Mouse (Mus musculus) Patski (cell line): ENCODE measurements at regions not wholly inside any gene's neighbourhood (a gene's known extent, or its start where the extent isn't known, plus 50 kb on each side); places are given as distances from the start of the nearest gene placed in this dataset.

ENCODE experiments used
- ATAC-seq: fragments of 100-300 bp; one replicate; pipeline ENCODE4 v1.8.0; 2021
- CTCF ChIA-PET: fragments of 350-600 bp; sonication (Branson Sonifier 250); formaldehyde crosslinking; loops from one replicate; lab custom pipeline; 2022; ENCODE audit warnings: inconsistent platforms; lab: Charles Lee
- POLR2A ChIA-PET: fragments of 350-600 bp; sonication (Branson Sonifier 250); formaldehyde crosslinking; loops from one replicate; lab custom pipeline; 2022; ENCODE audit warnings: antibody characterized with exemption, inconsistent platforms; lab: Charles Lee
- DNase-seq: peaks from one replicate; pipeline ENCODE4 v3.0.0-alpha.2; 2011; ENCODE audit warnings: low read depth, low spot score
- H3K27me3 ChIP-seq: fragments of 371-371 bp; one replicate; pipeline ENCODE4 v1.5.1; 2021
- CTCF ChIP-seq: fragments of 100-300 bp; IDR thresholded peaks from one replicate; pipeline ENCODE4 v1.5.1; 2021
- in situ Hi-C: fragments of 300-500 bp; cut with MboI; formaldehyde crosslinking; loops from 3 replicates; pipeline ENCODE4 v1.11.1; 2018; ENCODE audit warnings: low pct_unique_long_range_greater_than_20kb, mixed read lengths

DNA sequence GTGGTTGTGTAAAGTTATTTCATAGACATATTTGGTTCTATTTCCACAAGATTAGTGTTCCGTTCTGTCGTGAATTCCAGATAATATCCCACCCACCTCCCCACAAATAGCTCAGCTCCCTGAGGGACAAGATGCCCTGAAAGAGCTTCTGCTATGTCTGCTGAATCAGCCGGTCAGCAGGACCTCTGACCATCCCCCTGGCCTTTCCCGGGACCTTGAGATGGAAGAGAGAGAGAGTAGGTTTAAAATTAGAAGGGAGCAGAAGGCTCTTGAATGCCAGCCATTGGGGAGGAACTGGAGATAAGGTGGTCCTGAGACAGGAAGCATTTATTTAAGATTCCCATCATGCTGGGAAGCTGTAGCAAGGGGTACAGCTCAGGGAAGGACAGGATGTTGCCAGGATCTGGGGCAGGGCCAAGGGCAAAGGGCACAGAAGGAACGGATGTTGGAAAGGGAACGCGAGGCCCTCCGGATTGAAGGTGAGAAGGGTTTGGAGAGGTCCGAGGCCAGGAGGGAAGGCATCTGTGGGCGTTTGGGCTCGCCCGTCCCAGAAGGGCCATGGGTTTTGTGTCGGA lies 344.7 kb upstream of the Tbx3 start:
- ATAC-seq: no peak

DNA sequence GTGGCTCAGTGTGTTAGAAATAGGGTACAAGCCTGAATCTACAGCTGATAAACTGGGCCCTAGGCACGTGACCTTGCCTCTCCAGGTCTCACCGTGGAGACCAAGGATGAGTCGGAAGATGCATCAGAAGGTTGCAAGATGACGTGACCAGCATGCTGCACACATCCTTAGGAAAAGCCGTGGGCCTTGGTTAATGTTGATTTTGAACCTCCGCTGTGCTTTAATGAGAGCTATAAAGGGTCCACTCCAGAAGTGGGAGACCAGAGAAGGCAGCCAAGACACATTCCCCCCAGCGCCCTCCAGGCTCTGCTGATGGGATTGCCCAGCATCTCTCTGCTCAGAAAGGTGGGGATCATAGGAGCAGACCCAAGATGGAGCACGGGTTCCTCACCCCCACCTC lies 343.6 kb upstream of the Tbx3 start:
- POLR2A ChIA-PET: no interaction called here
- CTCF ChIA-PET: no interaction called here
- no peak for DNase-seq
- H3K27me3 ChIP-seq: no peaks in the 10 kb centered on the region
- no peak for TF ChIP-seq CTCF
- in situ Hi-C loops: no loop called here
- no peak for ATAC-seq

More for the DNA sequence above, 344.7 kb upstream of the Tbx3 start:
- ChIA-PET CTCF (no interaction called here), POLR2A (no interaction called here)
- no peaks in the 10 kb centered on the region for H3K27me3 ChIP-seq
- no peak for TF ChIP-seq CTCF
- DNase-seq: no peak
- in situ Hi-C loops: no loop called here

- CTCF ChIA-PET: no interaction called here
- TF ChIP-seq CTCF: no peak
- POLR2A ChIA-PET: no interaction called here
- in situ Hi-C loops: no loop called here
- ATAC-seq: no peak
- H3K27me3 ChIP-seq: no peaks in the 10 kb centered on the region
- DNase-seq: no peak
Observed at GRCm38 (mm10) chr5:119328971-119329370, 341.5 kb upstream of the Tbx3 start.

DNA sequence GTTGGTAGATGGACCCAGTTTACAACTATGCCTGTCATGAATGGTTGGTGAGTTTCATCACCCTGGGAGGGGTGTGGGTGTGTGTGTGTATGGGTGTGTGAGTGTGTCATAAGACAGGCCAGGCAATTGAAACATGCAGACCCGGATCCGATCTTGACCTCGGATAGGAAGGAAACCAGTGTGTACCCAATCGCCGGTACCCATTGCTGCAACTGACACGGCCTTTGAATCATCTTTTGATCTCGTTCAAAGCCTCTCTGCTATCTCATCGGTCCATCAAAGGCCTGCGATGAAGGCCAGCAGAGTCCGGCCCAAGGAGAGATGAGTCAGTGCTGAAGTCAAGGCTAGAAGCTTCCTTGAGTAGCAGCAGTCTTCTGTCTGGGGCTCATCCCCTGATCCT lies 341.1 kb upstream of the Tbx3 start:
- in situ Hi-C loops: no loop called here
- POLR2A ChIA-PET: no interaction called here
- DNase-seq (no peak), ATAC-seq (no peak)
- CTCF ChIA-PET: no interaction called here
- H3K27me3 ChIP-seq: no peaks in the 10 kb centered on the region
- TF ChIP-seq CTCF: no peak

- no peaks in the 10 kb centered on the region for H3K27me3 ChIP-seq
- ChIA-PET POLR2A (no interaction called here), CTCF (no interaction called here)
- no peak for DNase-seq
- ATAC-seq: no peak
- in situ Hi-C loops: no loop called here
- TF ChIP-seq CTCF: no peak
Observed at GRCm38 (mm10) chr5:119329860-119330259, 340.6 kb upstream of the Tbx3 start.

DNA sequence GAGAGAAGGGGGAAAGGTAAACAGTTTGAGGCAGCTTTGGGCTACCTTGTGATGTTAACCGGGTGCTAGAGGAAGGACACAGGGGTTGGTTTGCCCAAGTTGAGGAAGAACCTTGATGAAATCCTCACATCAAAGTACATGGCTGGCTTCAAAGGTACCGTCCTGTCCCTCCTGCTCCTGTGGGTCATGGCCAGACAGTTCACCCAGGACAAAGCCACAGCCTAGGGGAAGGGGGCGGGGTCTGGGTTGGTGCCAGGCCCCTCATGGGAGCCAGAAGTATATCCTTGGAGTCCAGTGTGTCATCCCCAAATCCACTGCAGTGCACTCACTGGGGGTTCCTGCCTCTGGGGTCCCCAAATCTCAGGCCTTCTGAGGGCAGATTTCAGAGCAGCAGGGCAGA lies 339.0 kb upstream of the Tbx3 start:
- ChIA-PET POLR2A (no interaction called here), CTCF (no interaction called here)
- no peaks in the 10 kb centered on the region for H3K27me3 ChIP-seq
- no peak for ATAC-seq
- DNase-seq: no peak
- TF ChIP-seq CTCF: no peak
- in situ Hi-C loops: no loop called here

DNA sequence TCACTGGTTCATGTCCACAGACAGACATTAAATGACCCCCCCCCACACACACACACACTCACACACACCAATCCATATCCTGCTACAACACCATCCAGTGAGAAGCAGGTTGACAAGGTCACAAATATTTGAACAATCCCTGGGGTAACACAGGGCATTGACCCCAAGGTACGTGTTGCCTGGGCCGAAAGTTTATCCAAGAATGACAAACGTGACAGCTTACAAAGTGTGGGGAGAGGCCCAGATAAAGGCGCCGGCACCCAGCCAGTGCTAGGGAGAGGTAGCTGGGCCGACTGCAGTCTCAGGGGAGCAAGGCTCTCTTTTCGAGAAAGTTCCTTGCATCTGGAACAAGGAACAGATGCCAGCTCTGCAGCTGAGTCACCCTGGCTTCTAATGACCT lies 337.8 kb upstream of the Tbx3 start:
- no peak for TF ChIP-seq CTCF
- ChIA-PET CTCF (no interaction called here), POLR2A (no interaction called here)
- H3K27me3 ChIP-seq: no peaks in the 10 kb centered on the region
- ATAC-seq (no peak), DNase-seq (no peak)
- in situ Hi-C loops: no loop called here

DNA sequence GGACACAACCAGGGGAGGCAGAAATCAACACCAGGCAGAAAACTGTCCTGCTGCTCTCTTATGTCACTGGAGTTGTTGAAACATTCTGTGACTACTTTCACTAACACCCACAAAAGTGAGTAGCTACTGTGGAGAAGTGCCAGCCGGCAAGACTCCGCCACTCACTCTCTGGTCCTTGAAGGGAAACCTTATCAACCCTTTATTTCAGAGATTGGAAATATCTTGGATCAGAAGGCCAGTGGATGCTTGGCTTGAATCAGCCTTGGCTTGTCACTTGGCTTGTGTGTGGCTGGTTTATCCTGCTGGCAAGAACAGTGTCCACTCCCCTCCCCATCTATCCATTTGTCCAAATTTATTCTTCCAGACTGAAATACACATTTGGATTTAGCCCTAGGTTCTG lies 335.3 kb upstream of the Tbx3 start:
- DNase-seq (no peak), ATAC-seq (no peak)
- no peak for TF ChIP-seq CTCF
- POLR2A ChIA-PET: no interaction called here
- no peaks in the 10 kb centered on the region for H3K27me3 ChIP-seq
- in situ Hi-C loops: no loop called here
- CTCF ChIA-PET: no interaction called here

DNA sequence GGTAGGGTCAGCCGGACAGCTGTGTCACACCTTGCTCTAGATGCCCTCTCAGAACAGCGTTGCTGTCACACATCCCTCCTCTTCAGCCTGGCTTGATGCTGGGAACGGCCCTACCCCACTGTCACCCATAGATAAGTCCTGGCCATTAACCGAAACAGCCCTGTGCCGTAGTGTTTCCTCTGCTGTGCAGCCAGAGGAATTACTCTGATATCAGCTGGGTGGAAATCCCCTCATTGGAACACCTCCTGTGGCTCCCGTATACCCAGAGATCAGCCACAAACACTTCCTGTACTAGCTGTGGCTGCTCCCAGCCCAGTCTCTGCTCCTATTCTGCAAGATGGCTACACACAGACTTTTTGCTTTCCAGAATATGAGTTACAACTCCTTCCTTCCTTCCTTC lies 334.5 kb upstream of the Tbx3 start:
- in situ Hi-C loops: no loop called here
- no peaks in the 10 kb centered on the region for H3K27me3 ChIP-seq
- ChIA-PET CTCF (no interaction called here), POLR2A (no interaction called here)
- TF ChIP-seq CTCF: no peak
- ATAC-seq: no peak
- DNase-seq: no peak

DNA sequence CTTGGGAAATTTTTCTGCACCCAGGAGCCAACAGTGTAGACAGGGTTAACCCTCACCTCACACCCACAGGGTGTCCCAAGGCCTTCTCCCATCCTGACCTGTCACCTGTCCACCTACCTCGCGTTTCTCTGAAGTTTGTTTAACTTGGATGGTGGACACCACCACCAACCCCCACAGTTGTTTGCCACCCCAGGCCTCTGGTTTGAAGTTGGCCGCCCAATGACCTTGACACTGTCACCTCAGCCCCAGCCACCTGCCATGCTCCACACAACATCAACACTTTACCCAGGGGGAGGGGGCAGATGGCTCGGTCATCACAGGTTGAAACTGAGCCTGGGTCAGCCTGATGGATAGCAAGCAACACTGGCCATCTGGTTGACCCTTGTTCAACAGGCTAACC lies 332.7 kb upstream of the Tbx3 start:
- TF ChIP-seq CTCF: no peak
- no peak for ATAC-seq
- POLR2A ChIA-PET: no interaction called here
- in situ Hi-C loops: no loop called here
- CTCF ChIA-PET: no interaction called here
- no peaks in the 10 kb centered on the region for H3K27me3 ChIP-seq
- no peak for DNase-seq

GRCm38 (mm10) chr5:119338711-119339110 lies 331.8 kb upstream of the Tbx3 start:
- DNase-seq: no peak
- TF ChIP-seq CTCF: no peak
- ATAC-seq: no peak
- H3K27me3 ChIP-seq: no peaks in the 10 kb centered on the region
- ChIA-PET POLR2A (no interaction called here), CTCF (no interaction called here)
- in situ Hi-C loops: no loop called here

DNA sequence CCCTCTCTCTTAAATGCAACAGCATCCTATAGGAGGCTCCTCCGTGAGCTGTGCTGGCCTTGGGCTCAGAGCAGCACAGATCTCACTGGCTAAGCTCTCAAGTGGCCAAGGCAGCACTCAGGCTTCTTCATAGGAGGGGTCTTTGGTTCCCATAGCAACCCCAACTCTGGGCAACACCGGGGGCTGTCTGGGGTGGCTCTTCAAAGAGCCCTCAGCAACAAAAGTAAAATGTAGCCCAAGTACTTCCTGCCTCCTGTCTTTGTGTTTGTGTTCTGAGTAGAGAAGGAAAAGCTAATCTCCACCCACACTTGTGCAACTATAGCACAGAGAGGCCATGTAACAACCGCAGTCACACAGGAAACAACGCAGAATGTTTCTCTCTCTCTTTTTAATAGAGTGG lies 322.2 kb upstream of the Tbx3 start:
- TF ChIP-seq CTCF: no peak
- no peak for ATAC-seq
- in situ Hi-C loops: no loop called here
- ChIA-PET CTCF (no interaction called here), POLR2A (no interaction called here)
- no peaks in the 10 kb centered on the region for H3K27me3 ChIP-seq
- DNase-seq: no peak
